Mouse (Mus musculus) limb, embryonic 13.5 days (tissue): ENCODE measurements around the gene Cda. TPM values are rescaled to one million over a fixed set of nuclear protein-coding genes. Genes with fewer than 3 reads are reported as not detected.
A peak's percentile ranks its signal among the peaks of the same experiment; 100 is the strongest.

Experiments
- ATAC-seq: fragments of 200-750 bp; cut with Nextera tagmentation; 2 replicates; pipeline ENCODE4 v1.8.0; 2017; ENCODE audit warnings: low read depth, moderate number of reproducible peaks, moderate TSS enrichment; ENCODE audit not compliant: low FRiP score
- H3K27ac ChIP-seq: fragments of 300-500 bp; sonication (generic); 2 replicates; pipeline ENCODE4 v1.5.1; 2015; ENCODE audit warnings: inconsistent platforms, mild to moderate bottlenecking, moderate library complexity
- H3K27me3 ChIP-seq: fragments of 300-500 bp; sonication (generic); 2 replicates; pipeline ENCODE4 v1.6.1; 2015; ENCODE audit warnings: mild to moderate bottlenecking, inconsistent platforms
- H3K36me3 ChIP-seq: fragments of 300-500 bp; sonication (generic); 2 replicates; pipeline ENCODE4 v1.6.1; 2015; ENCODE audit warnings: inconsistent platforms, mild to moderate bottlenecking, moderate library complexity
- H3K4me1 ChIP-seq: fragments of 300-500 bp; sonication (generic); 2 replicates; pipeline ENCODE4 v1.6.1; 2015; ENCODE audit warnings: inconsistent platforms
- H3K4me2 ChIP-seq: fragments of 300-500 bp; sonication (generic); replicated peaks from 2 replicates; pipeline ENCODE4 v1.6.1; 2015; ENCODE audit warnings: inconsistent platforms, mild to moderate bottlenecking, moderate library complexity
- H3K4me3 ChIP-seq: fragments of 300-500 bp; sonication (generic); 2 replicates; pipeline ENCODE4 v1.5.1; 2015; ENCODE audit warnings: moderate library complexity, mild to moderate bottlenecking, inconsistent platforms
- H3K9ac ChIP-seq: fragments of 300-500 bp; sonication (generic); 2 replicates; pipeline ENCODE4 v1.6.1; 2015; ENCODE audit warnings: mild to moderate bottlenecking, inconsistent platforms
- H3K9me3 ChIP-seq: fragments of 300-500 bp; sonication (generic); 2 replicates; pipeline ENCODE4 v1.6.1; 2016; ENCODE audit warnings: inconsistent platforms
- WGBS: fragments of 180-500 bp; shearing (Covaris S2); methylation state at CpG from one replicate; pipeline ENCODE4 v1.1.7; 2015; 5-methylcytosine and 5-hydroxymethylcytosine counted together
- polyA plus RNA-seq: library from polyadenylated mRNA; unstranded; fragments of >200 nt; fragmentation: Nextera tagmentation; extraction: Ambion mirVana; gene quantifications from 2 replicates; pipeline ENCODE4 v1.2.1, GENCODE M21; 2015

Gene Cda
- polyA plus RNA-seq, 1 experiment from 2014 or later = 4.9 TPM

- Histone ChIP-seq H3K4me1 (peaks cover 20% of the 10 kb centered on the region), H3K36me3 (no peaks in the 10 kb centered on the region), H3K9me3 (no peaks in the 10 kb centered on the region), H3K9ac (no peak overlapping the region), H3K4me2 (no peak overlapping the region), H3K27me3 (peaks cover 91% of the 10 kb centered on the region), H3K4me3 (no peak overlapping the region), H3K27ac (no peak overlapping the region)
- 68% methylated on average over 7 of the region's 7 CpGs for WGBS
- ATAC-seq = no peak
Observed at GRCm38 (mm10) chr4:138393703-138394102, 25.9 kb upstream of the Cda start.

- H3K27me3 ChIP-seq = peaks cover 28% of the 10 kb centered on the region
- no peaks in the 10 kb centered on the region for H3K36me3 ChIP-seq
- H3K4me3 ChIP-seq = no peak overlapping the region
- H3K4me1 ChIP-seq = no peaks in the 10 kb centered on the region
- no peak for ATAC-seq
- no peaks in the 10 kb centered on the region for H3K9me3 ChIP-seq
- no peak overlapping the region for H3K9ac ChIP-seq
- no peak overlapping the region for H3K27ac ChIP-seq
- no peak overlapping the region for H3K4me2 ChIP-seq
- WGBS = 49% methylated on average over 4 of the region's 4 CpGs
Observed at GRCm38 (mm10) chr4:138383789-138384188, 16.0 kb upstream of the Cda start.

DNA sequence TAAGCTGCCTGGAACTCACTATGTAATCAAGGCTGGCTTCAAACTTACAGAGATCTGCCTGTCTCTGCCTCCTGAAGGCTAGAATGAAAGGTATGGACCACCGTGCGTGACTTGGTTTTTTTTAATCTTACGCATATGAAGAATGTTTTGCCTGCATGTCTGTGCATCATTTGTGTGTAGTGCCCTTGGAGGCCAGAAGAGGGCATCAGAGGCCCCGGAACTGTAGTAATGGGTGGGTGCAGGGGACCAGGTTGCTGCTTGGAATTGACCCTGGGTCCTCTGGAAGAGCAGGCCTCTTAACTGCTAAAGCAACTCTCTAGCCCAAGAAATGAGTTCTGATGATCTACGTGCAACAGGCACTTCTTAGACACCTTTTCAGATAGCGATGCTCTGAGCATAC, 14.7 kb upstream of the Cda start:
- ATAC-seq = no peak
- 72% methylated on average over 6 of the region's 6 CpGs for whole genome bisulfite sequencing

DNA sequence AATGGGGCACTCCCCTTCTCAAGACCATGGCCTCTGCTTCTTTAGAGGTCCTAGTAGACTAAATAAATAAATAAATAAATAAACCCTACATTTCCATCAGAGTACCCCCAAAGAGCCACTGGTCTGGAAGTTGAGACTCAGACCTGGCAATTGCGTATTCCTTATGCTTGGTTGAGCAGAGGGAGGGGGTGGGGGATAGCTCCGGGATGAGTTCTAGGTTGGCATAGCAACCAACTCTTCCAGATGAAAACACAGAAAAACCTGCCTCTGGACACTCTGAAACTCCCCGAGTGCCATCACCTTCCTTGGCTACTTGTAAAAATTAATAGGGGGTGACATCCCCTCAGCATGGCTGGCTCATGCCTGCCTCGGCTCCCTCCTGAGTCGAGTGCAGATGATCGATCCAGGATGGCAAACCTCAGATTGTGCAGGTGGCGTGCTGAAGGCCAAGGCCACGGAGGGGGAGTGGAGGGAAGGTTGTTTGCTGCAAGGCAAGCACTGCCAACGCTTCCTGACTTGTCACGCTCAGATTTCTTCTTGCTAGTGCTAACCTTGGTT, 12.4 kb upstream of the Cda start:
- Histone ChIP-seq H3K4me3 (no peak overlapping the region), H3K27me3 (peaks cover 25% of the 10 kb centered on the region), H3K9me3 (no peaks in the 10 kb centered on the region), H3K4me1 (no peaks in the 10 kb centered on the region), H3K36me3 (no peaks in the 10 kb centered on the region), H3K9ac (no peak overlapping the region), H3K27ac (no peak overlapping the region), H3K4me2 (no peak overlapping the region)
- 62% methylated on average over 10 of the region's 10 CpGs for WGBS
- no peak for ATAC-seq

More for the DNA sequence above, 14.7 kb upstream of the Cda start:
- Histone ChIP-seq H3K4me1 (no peaks in the 10 kb centered on the region), H3K36me3 (no peaks in the 10 kb centered on the region), H3K4me3 (no peak overlapping the region), H3K9me3 (no peaks in the 10 kb centered on the region), H3K9ac (no peak overlapping the region), H3K27ac (no peak overlapping the region), H3K4me2 (no peak overlapping the region), H3K27me3 (peaks cover 28% of the 10 kb centered on the region)

DNA sequence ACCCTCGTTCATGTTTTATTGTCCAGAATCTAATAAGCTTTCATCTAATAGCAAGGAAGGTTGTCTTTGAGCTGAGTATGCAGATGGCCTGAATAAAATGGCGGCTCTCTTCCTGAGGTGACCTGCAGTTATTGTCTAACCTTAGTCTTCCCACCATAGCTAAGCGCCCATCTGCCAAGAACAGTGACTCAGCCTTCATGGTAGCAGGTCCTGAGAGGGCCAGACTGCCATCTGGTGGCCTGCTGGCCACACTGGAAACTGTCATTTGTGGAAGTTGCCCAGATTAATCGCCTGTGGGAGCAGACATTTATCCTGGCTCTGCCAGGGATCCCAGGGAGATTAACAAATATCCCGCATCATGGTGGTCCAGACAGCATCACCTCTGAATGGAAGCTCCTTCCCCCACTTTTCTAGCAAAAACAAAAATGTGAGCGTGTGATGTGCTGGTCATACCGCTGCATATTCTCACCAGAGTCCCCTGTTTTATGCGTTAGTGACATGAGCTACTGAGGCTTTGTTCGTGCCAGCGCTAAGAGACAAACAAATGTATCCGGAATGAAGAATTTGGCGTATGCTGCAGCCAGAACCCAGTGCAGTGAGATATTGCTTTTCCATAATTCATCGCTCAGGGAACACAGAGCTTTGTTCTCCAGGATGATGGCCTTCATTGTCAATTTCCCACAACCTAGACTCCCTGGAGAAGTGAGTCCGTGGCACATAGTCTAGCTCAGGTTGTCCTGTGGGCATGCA, 11.5 kb upstream of the Cda start:
- Histone ChIP-seq H3K36me3 (no peaks in the 10 kb centered on the region), H3K4me1 (no peaks in the 10 kb centered on the region), H3K4me2 (no peak overlapping the region), H3K9ac (no peak overlapping the region), H3K9me3 (no peaks in the 10 kb centered on the region), H3K27me3 (peaks cover 23% of the 10 kb centered on the region), H3K27ac (no peak overlapping the region), H3K4me3 (no peak overlapping the region)
- ATAC-seq = no peak
- 60% methylated on average over 14 of the region's 14 CpGs for WGBS

DNA sequence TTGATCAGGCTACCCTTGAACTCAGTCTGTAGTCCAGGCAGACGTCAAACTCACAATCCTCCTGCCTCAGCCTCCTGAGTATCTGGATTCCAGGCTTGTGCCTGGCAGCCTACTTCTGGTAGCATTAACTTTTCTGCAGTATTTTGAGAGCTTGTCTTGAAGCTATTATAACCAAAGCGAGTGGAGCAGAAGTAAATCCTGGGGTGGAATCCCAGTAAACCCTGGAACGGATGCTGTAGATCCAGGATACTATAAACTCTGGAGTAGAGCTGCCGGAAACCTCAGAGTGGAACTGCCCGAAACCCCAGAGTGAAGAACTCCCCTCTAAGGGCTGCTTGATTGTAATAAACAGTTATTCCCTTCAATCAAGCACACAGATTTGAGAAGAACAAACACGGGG, 9.7 kb upstream of the Cda start:
- no peaks in the 10 kb centered on the region for H3K9me3 ChIP-seq
- ATAC-seq = no peak
- no peaks in the 10 kb centered on the region for H3K4me1 ChIP-seq
- H3K9ac ChIP-seq = no peak overlapping the region
- H3K27ac ChIP-seq = no peak overlapping the region
- no peak overlapping the region for H3K4me3 ChIP-seq
- 40% methylated on average over 6 of the region's 6 CpGs for WGBS
- no peak overlapping the region for H3K4me2 ChIP-seq
- H3K27me3 ChIP-seq = peaks cover 22% of the 10 kb centered on the region
- no peaks in the 10 kb centered on the region for H3K36me3 ChIP-seq

DNA sequence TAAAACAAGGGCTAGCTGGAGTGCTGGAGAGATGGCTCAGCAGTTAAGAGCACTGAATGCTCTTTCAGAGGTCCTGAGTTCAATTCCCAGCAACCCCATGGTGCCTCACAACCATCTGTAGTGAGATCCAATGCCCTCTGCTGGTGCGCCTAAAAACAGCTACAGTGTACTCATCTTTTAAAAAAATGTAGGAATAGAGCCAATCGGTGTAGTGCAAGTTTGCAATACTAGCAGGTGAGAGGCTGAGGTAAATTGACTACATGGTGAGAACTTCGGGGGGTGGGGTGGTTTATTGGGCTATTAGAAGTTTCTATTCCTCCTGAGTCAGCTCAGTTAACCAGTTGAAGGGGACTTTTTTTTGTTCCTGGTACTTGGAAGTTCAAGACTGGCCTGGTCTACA, 7.3 kb upstream of the Cda start:
- ATAC-seq = no peak
- H3K27ac ChIP-seq = no peak overlapping the region
- WGBS = 77% methylated on average over 3 of the region's 3 CpGs
- peaks cover 11% of the 10 kb centered on the region; the same call in 1 of the 2 replicates for H3K27me3 ChIP-seq
- H3K4me3 ChIP-seq = no peak overlapping the region
- H3K9me3 ChIP-seq = no peaks in the 10 kb centered on the region
- H3K9ac ChIP-seq = no peak overlapping the region
- no peaks in the 10 kb centered on the region for H3K4me1 ChIP-seq
- no peaks in the 10 kb centered on the region for H3K36me3 ChIP-seq
- no peak overlapping the region for H3K4me2 ChIP-seq

- 76% methylated on average over 5 of the region's 5 CpGs for WGBS
- ATAC-seq = no peak
Observed at GRCm38 (mm10) chr4:138370996-138371516, 3.3 kb upstream of the Cda start.

GRCm38 (mm10) chr4:138368498-138369260, 887 bp upstream of the Cda start:
- Histone ChIP-seq H3K4me2 (peak overlapping the region; percentile 69), H3K9me3 (no peaks in the 10 kb centered on the region), H3K27ac (no peak overlapping the region), H3K27me3 (peaks cover 31% of the 10 kb centered on the region), H3K4me3 (no peak overlapping the region), H3K9ac (no peak overlapping the region), H3K4me1 (peaks cover 17% of the 10 kb centered on the region), H3K36me3 (no peaks in the 10 kb centered on the region)
- ATAC-seq = no peak
- 81% methylated on average over 12 of the region's 12 CpGs for WGBS

More at GRCm38 (mm10) chr4:138370996-138371516, 3.3 kb upstream of the Cda start:
- Histone ChIP-seq H3K4me1 (peaks cover 17% of the 10 kb centered on the region), H3K4me3 (no peak overlapping the region), H3K27ac (no peak overlapping the region), H3K9me3 (no peaks in the 10 kb centered on the region), H3K36me3 (no peaks in the 10 kb centered on the region), H3K27me3 (peaks cover 28% of the 10 kb centered on the region), H3K4me2 (no peak overlapping the region), H3K9ac (no peak overlapping the region)

DNA sequence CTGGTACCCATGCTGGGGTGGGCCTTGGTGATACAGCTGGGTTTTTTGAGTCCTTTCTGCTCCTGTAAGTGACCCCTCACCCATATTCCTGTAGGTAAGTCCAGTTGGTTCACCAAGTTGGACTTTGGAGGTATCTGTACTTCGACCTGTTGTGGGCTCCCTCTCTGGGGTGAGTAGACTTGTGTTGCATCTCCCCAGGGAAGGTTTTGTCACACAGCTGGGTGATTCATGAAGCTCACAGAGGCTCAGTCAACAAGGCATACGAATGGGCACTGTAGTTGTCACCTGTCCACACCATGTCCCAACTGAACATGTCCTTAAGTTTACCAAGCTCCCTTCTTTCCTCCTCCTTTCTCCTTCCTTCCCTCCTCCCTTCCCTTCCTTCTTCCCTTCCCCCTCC, 1.2 kb downstream of the Cda start:
- no peak overlapping the region for H3K27ac ChIP-seq
- 84% methylated on average over 2 of the region's 2 CpGs for WGBS

DNA sequence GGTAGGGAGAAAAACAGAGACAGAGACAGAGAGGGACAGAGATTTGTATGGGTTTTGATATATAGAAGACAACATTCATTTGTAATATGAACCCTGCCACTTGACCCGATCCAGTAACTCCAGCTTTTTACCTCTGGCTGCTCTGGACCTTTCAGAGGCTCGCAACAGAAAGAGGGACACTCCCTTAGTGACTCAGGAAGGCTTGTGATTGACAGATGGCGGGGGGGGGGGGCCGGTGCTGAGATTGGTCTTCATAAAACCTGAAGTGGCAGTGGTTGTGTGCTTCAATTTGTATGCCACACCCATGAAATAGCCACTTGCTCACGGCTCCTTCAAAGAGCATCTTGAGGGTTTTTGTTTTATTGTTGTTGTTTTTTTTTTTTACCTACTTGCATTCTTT, 4.3 kb downstream of the Cda start:
- no peak overlapping the region for H3K27ac ChIP-seq
- no peaks in the 10 kb centered on the region for H3K9me3 ChIP-seq
- H3K4me1 ChIP-seq = peaks cover 15% of the 10 kb centered on the region
- ATAC-seq = no peak
- H3K27me3 ChIP-seq = peaks cover 40% of the 10 kb centered on the region
- H3K4me3 ChIP-seq = no peak overlapping the region
- no peak overlapping the region for H3K9ac ChIP-seq
- H3K36me3 ChIP-seq = no peaks in the 10 kb centered on the region
- no peak overlapping the region for H3K4me2 ChIP-seq
- 47% methylated on average over 5 of the region's 5 CpGs for WGBS

More for the DNA sequence above, 1.2 kb downstream of the Cda start:
- no peak overlapping the region for H3K4me3 ChIP-seq
- H3K27me3 ChIP-seq = peaks cover 38% of the 10 kb centered on the region
- no peak for ATAC-seq
- no peak overlapping the region for H3K4me2 ChIP-seq
- H3K4me1 ChIP-seq = peaks cover 17% of the 10 kb centered on the region
- H3K36me3 ChIP-seq = no peaks in the 10 kb centered on the region
- H3K9me3 ChIP-seq = no peaks in the 10 kb centered on the region
- no peak overlapping the region for H3K9ac ChIP-seq

GRCm38 (mm10) chr4:138362883-138363282, 4.9 kb downstream of the Cda start:
- Histone ChIP-seq H3K27ac (no peak overlapping the region), H3K9ac (no peak overlapping the region), H3K4me1 (peaks cover 9% of the 10 kb centered on the region), H3K9me3 (no peaks in the 10 kb centered on the region), H3K36me3 (no peaks in the 10 kb centered on the region), H3K27me3 (peaks cover 35% of the 10 kb centered on the region), H3K4me2 (no peak overlapping the region), H3K4me3 (no peak overlapping the region)
- no peak for ATAC-seq
- WGBS = 81% methylated on average over 7 of the region's 7 CpGs
